Mouse (Mus musculus) lung, embryonic 14.5 days (tissue): ENCODE measurements around the gene Map2. TPM values are rescaled to one million over a fixed set of nuclear protein-coding genes. Genes with fewer than 3 reads are reported as not detected.

Experiments used
- ATAC-seq: fragments of 200-750 bp; cut with Nextera tagmentation; 2 replicates; pipeline ENCODE4 v1.8.0; 2017; ENCODE audit warnings: mild to moderate bottlenecking, moderate TSS enrichment, moderate library complexity; ENCODE audit not compliant: insufficient read depth
- DNase-seq: peaks from one replicate; pipeline ENCODE4 v3.0.0-alpha.2; 2015
- H3K27ac ChIP-seq: fragments of 300-500 bp; sonication (generic); 2 replicates; pipeline ENCODE4 v1.5.1; 2014; ENCODE audit warnings: low read depth, mild to moderate bottlenecking, moderate library complexity
- H3K27me3 ChIP-seq: fragments of 300-500 bp; sonication (generic); 2 replicates; pipeline ENCODE4 v1.6.1; 2014; ENCODE audit warnings: low read length, control low read depth; ENCODE audit not compliant: insufficient read depth
- H3K36me3 ChIP-seq: fragments of 300-500 bp; sonication (generic); 2 replicates; pipeline ENCODE4 v1.6.1; 2014; ENCODE audit warnings: control low read depth; ENCODE audit not compliant: insufficient read depth
- H3K4me1 ChIP-seq: fragments of 300-500 bp; sonication (generic); 2 replicates; pipeline ENCODE4 v1.6.1; 2014; ENCODE audit warnings: antibody characterized with exemption, control low read depth; ENCODE audit not compliant: insufficient read depth
- H3K4me2 ChIP-seq: fragments of 300-500 bp; sonication (generic); 2 replicates; pipeline ENCODE4 v1.6.1; 2014; ENCODE audit warnings: mild to moderate bottlenecking
- H3K4me3 ChIP-seq: fragments of 300-500 bp; sonication (generic); 2 replicates; pipeline ENCODE4 v1.5.1; 2014; ENCODE audit warnings: low read depth, low read length
- H3K9ac ChIP-seq: fragments of 300-500 bp; sonication (generic); 2 replicates; pipeline ENCODE4 v1.6.1; 2014
- H3K9me3 ChIP-seq: fragments of 300-500 bp; sonication (generic); 2 replicates; pipeline ENCODE4 v1.6.1; 2016; ENCODE audit warnings: low read depth, low read length, control low read depth
- CTCF ChIP-seq: IDR thresholded peaks from 2 replicates; pipeline ENCODE4 v1.5.1; 2016; ENCODE audit warnings: antibody characterized with exemption, low read depth
- WGBS: fragments of 180-500 bp; shearing (Covaris S2); extraction: QIAGEN DNeasy Blood & Tissue Kit; methylation state at CpG from one replicate; pipeline ENCODE4 v1.1.7; 2014; 5-methylcytosine and 5-hydroxymethylcytosine counted together
- polyA plus RNA-seq: library from polyadenylated mRNA; unstranded; fragments of >200 nt; fragmentation: Nextera tagmentation; extraction: Ambion mirVana; gene quantifications from 2 replicates; pipeline ENCODE4 v1.2.1, GENCODE M21; 2014

Gene Map2
- polyA plus RNA-seq, 1 experiment from 2014 or later, result 13.4 TPM

- no peaks in the 10 kb centered on the region for H3K9me3 ChIP-seq
- no peak for TF ChIP-seq CTCF
- H3K27me3 ChIP-seq, result no peaks in the 10 kb centered on the region
- no peak for DNase-seq
- H3K36me3 ChIP-seq, result no peaks in the 10 kb centered on the region
- no peak overlapping the region for H3K4me3 ChIP-seq
- 56% methylated on average over 9 of the region's 9 CpGs for WGBS
- no peak overlapping the region for H3K9ac ChIP-seq
- H3K4me2 ChIP-seq, result no peak overlapping the region
- ATAC-seq, result no peak
- H3K4me1 ChIP-seq, result no peaks in the 10 kb centered on the region
- no peak overlapping the region for H3K27ac ChIP-seq
These were observed 188.2 kb downstream of the Map2 start for GRCm38 (mm10) chr1:66363285-66363684.

GRCm38 (mm10) chr1:66364386-66364785 is 189.3 kb downstream of the Map2 start:
- Histone ChIP-seq H3K27ac (no peak overlapping the region), H3K9me3 (no peaks in the 10 kb centered on the region), H3K9ac (no peak overlapping the region), H3K4me1 (no peaks in the 10 kb centered on the region), H3K36me3 (no peaks in the 10 kb centered on the region), H3K27me3 (no peaks in the 10 kb centered on the region), H3K4me3 (no peak overlapping the region), H3K4me2 (no peak overlapping the region)
- ATAC-seq (no peak), DNase-seq (no peak)
- TF ChIP-seq CTCF, result no peak
- 90% methylated on average over 2 of the region's 2 CpGs for WGBS

- H3K4me3 ChIP-seq, result no peak overlapping the region
- no peaks in the 10 kb centered on the region for H3K9me3 ChIP-seq
- TF ChIP-seq CTCF, result no peak
- WGBS, result 61% methylated on average over 4 of the region's 4 CpGs
- no peaks in the 10 kb centered on the region for H3K27me3 ChIP-seq
- DNase-seq (no peak), ATAC-seq (no peak)
- no peaks in the 10 kb centered on the region for H3K36me3 ChIP-seq
- H3K9ac ChIP-seq, result no peak overlapping the region
- H3K27ac ChIP-seq, result no peak overlapping the region
- H3K4me2 ChIP-seq, result no peak overlapping the region
- no peaks in the 10 kb centered on the region for H3K4me1 ChIP-seq
These were observed 190.5 kb downstream of the Map2 start for GRCm38 (mm10) chr1:66365600-66365999.

DNA sequence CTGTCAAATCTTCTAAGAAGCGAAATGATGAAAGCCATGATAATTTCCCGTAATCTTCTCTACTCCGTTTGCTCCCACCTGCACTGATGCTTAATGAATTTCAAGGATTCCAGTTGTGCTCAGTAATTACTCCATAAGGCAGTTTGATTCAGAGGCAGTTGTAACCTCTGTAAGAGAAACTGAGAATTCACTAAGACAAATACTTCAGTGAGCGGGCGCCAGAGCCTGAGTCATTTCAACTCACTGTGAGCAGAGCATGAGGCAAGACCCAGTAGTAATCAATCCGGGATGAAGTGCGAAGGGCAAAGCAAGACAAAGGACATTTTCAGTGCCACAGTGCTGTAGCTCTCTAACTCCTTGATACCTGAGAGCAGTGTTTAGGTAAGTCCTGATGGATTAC is 194.4 kb downstream of the Map2 start:
- TF ChIP-seq CTCF, result no peak
- H3K4me2 ChIP-seq, result no peak overlapping the region
- no peak overlapping the region for H3K27ac ChIP-seq
- H3K36me3 ChIP-seq, result no peaks in the 10 kb centered on the region
- no peak overlapping the region for H3K4me3 ChIP-seq
- DNase-seq, result no peak
- H3K9me3 ChIP-seq, result no peaks in the 10 kb centered on the region
- no peaks in the 10 kb centered on the region for H3K4me1 ChIP-seq
- no peaks in the 10 kb centered on the region for H3K27me3 ChIP-seq
- no peak for ATAC-seq
- WGBS, result 75% methylated on average over 7 of the region's 7 CpGs
- H3K9ac ChIP-seq, result no peak overlapping the region

- TF ChIP-seq CTCF, result no peak
- H3K27ac ChIP-seq, result no peak overlapping the region
- no peak overlapping the region for H3K9ac ChIP-seq
- no peak overlapping the region for H3K4me3 ChIP-seq
- no peaks in the 10 kb centered on the region for H3K27me3 ChIP-seq
- DNase-seq (no peak), ATAC-seq (no peak)
- no peaks in the 10 kb centered on the region for H3K9me3 ChIP-seq
- no peaks in the 10 kb centered on the region for H3K36me3 ChIP-seq
- H3K4me1 ChIP-seq, result no peaks in the 10 kb centered on the region
- no peak overlapping the region for H3K4me2 ChIP-seq
- 82% methylated on average over 2 of the region's 2 CpGs for WGBS
These were observed 196.3 kb downstream of the Map2 start for GRCm38 (mm10) chr1:66371371-66371770.

GRCm38 (mm10) chr1:66386321-66386720 is 211.2 kb downstream of the Map2 start:
- no peak for DNase-seq
- WGBS, result 91% methylated on average over 4 of the region's 4 CpGs
- Histone ChIP-seq H3K27ac (no peak overlapping the region), H3K27me3 (no peaks in the 10 kb centered on the region), H3K36me3 (no peaks in the 10 kb centered on the region), H3K9ac (no peak overlapping the region), H3K4me2 (no peak overlapping the region), H3K4me1 (no peaks in the 10 kb centered on the region), H3K4me3 (no peak overlapping the region), H3K9me3 (no peaks in the 10 kb centered on the region)
- no peak for TF ChIP-seq CTCF
- ATAC-seq, result no peak

DNA sequence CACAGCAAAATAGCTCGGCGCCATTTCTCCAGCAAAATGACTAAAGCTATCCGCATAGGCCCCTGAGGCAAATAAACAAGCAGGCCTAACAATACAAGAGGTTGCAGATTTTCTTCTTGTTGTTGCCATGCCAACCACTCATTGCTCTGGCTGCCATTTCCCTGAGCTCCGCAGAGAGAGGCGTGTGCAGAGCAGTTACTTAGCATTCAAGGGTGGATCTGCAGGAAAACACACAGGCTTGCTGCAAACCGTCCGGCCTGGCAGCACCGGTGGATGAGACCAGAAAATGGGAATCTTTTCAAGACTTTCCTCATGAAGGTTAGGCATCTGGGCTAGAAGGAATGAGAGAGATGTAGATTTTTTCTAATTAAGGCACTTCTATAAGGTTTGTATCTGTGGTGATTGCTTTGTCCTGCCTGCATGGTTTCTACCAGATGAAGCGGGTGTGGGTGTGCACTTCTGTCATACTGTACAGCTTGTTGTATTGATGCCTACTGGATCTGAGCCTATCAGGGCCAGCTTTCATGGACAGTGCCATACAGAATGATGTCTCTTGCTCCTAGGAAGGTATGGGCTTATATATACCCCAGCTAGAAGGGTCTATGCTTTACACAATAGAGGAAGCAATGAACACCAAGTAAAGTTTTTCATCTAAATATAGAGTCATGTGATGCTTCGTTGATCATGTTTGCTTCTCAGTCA is 211.8 kb downstream of the Map2 start:
- Histone ChIP-seq H3K9ac (no peak overlapping the region), H3K4me3 (no peak overlapping the region), H3K4me1 (no peaks in the 10 kb centered on the region), H3K27me3 (no peaks in the 10 kb centered on the region), H3K36me3 (no peaks in the 10 kb centered on the region), H3K9me3 (no peaks in the 10 kb centered on the region), H3K4me2 (no peak overlapping the region), H3K27ac (no peak overlapping the region)
- DNase-seq (no peak), ATAC-seq (no peak)
- 74% methylated on average over 10 of the region's 10 CpGs for WGBS
- no peak for TF ChIP-seq CTCF

DNA sequence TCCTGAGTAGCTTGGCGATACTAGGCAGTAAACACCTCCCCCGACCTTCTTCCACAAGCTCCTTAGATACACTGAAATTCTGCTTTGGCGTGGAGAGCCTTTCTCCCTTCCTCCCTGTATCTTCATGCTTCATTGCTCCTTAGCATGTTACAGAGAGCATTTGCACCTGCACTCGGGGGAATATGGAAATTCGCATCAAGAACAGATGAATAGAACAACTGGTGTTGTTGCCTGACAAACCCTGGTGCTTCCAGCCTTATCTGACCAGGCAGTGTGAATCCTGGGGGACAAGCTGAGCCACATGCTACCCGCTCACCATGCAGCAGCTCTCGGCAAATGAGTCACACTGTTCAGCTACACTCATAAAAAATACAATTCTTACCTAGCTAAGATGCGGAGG is 213.5 kb downstream of the Map2 start:
- Histone ChIP-seq H3K4me3 (no peak overlapping the region), H3K27ac (no peak overlapping the region), H3K9ac (no peak overlapping the region), H3K9me3 (no peaks in the 10 kb centered on the region), H3K4me2 (no peak overlapping the region), H3K4me1 (no peaks in the 10 kb centered on the region), H3K36me3 (no peaks in the 10 kb centered on the region), H3K27me3 (no peaks in the 10 kb centered on the region)
- 66% methylated on average over 8 of the region's 8 CpGs for WGBS
- DNase-seq (no peak), ATAC-seq (no peak)
- TF ChIP-seq CTCF, result no peak
